Mouse (Mus musculus) heart, embryonic 11.5 days (tissue): ENCODE data around the gene Slc47a1. TPM values are rescaled to one million over a fixed set of nuclear protein-coding genes. Genes with fewer than 3 reads are reported as not detected.

Experiments
- ATAC-seq: fragments of 200-750 bp; cut with Nextera tagmentation; replicated peaks from 2 replicates; pipeline ENCODE4 v1.8.0; 2017; ENCODE audit warnings: moderate library complexity; ENCODE audit not compliant: insufficient number of reproducible peaks, low FRiP score, low TSS enrichment
- H3K27ac ChIP-seq: fragments of 300-500 bp; sonication (generic); 2 replicates; pipeline ENCODE4 v1.5.1; 2014; ENCODE audit warnings: mild to moderate bottlenecking, low read depth, low read length
- H3K27me3 ChIP-seq: fragments of 300-500 bp; sonication (generic); 2 replicates; pipeline ENCODE4 v1.6.1; 2014; ENCODE audit warnings: mild to moderate bottlenecking, low read length, mixed read lengths; ENCODE audit not compliant: control insufficient read depth, insufficient read depth
- H3K36me3 ChIP-seq: fragments of 300-500 bp; sonication (generic); 2 replicates; pipeline ENCODE4 v1.6.1; 2014; ENCODE audit warnings: mild to moderate bottlenecking, low read length, moderate library complexity, mixed read lengths; ENCODE audit not compliant: control insufficient read depth, insufficient read depth
- H3K4me1 ChIP-seq: fragments of 300-500 bp; sonication (generic); 2 replicates; pipeline ENCODE4 v1.6.1; 2014; ENCODE audit warnings: low read length; ENCODE audit not compliant: control insufficient read depth, insufficient read depth
- H3K4me2 ChIP-seq: fragments of 300-500 bp; sonication (generic); 2 replicates; pipeline ENCODE4 v1.6.1; 2014; ENCODE audit warnings: mild to moderate bottlenecking, moderate library complexity
- H3K4me3 ChIP-seq: fragments of 300-500 bp; sonication (generic); 2 replicates; pipeline ENCODE4 v1.5.1; 2014; ENCODE audit warnings: low read depth, low read length
- H3K9ac ChIP-seq: fragments of 300-500 bp; sonication (generic); 2 replicates; pipeline ENCODE4 v1.6.1; 2014; ENCODE audit warnings: mild to moderate bottlenecking, low read depth, low read length, moderate library complexity
- H3K9me3 ChIP-seq: fragments of 300-500 bp; sonication (generic); replicated peaks from 2 replicates; pipeline ENCODE4 v1.6.1; 2016; ENCODE audit warnings: low read length; ENCODE audit not compliant: control insufficient read depth
- WGBS: fragments of 180-500 bp; shearing (Covaris S2); extraction: QIAGEN DNeasy Blood & Tissue Kit; methylation state at CpG from one replicate; pipeline ENCODE4 v1.1.7; 2014; ENCODE audit not compliant: insufficient replicate concordance; 5-methylcytosine and 5-hydroxymethylcytosine counted together
- polyA plus RNA-seq: library from polyadenylated mRNA; unstranded; fragments of >200 nt; fragmentation: Nextera tagmentation; extraction: Ambion mirVana; gene quantifications from 2 replicates; pipeline ENCODE4 v1.2.1, GENCODE M21; 2014

Gene Slc47a1
- polyA plus RNA-seq, 1 experiment from 2014 or later: 20.2 TPM

DNA sequence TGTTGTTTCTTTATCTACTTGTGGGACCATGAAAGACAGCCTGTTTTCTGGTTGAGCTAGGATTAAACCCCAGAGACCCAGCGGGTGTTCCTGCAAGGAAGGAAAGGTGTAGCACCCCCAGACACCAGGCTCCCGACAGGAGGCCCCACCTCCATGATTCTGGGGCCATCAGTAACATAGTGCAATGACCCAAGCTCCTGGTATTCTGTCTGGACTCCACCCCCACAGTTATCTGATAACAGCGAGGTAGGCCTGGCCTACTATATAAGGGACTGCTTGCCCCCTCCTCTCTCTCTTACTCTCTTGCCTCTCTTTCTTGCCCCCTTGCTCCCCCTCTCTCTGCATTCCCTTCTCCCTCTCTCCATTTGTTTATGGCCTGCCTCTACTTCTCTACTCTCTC is 77.9 kb downstream of the Slc47a1 start:
- WGBS: 43% methylated on average over 3 of the region's 3 CpGs
- H3K27me3 ChIP-seq: no peaks in the 10 kb centered on the region
- no peaks in the 10 kb centered on the region for H3K9me3 ChIP-seq
- H3K4me3 ChIP-seq: no peak overlapping the region
- no peak overlapping the region for H3K27ac ChIP-seq
- H3K9ac ChIP-seq: no peak overlapping the region; the same call in 1 of the 2 replicates
- 0 out of 2 replicates have a peak, but pooled peaks cover 6% of the 10 kb centered on the region for H3K4me1 ChIP-seq
- ATAC-seq: no peak
- H3K36me3 ChIP-seq: no peaks in the 10 kb centered on the region
- peak overlapping the region; percentile 25; the same call in 1 of the 2 replicates for H3K4me2 ChIP-seq

DNA sequence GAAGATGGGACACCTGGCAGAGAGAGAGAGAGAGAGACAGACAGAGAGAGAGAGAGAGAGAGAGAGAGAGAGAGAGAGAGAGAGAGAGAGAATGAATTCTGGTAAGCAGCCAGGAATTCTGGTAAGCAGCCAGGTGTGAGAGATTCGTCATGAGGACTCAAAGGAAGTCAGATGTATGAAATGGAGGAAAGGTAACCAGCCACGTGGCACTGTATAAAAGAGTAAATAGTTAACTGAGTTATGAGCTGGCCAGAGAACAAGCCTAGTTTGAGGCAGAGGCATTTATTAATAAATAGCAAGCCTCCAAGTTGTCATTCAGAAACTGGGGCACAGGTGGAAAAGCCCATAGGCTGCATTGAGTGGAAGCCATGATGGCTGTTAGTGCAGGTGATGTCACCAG is 80.2 kb downstream of the Slc47a1 start:
- ATAC-seq: no peak
- Histone ChIP-seq H3K27ac (no peak overlapping the region), H3K4me3 (no peak overlapping the region), H3K4me1 (0 out of 2 replicates have a peak, but pooled peaks cover 6% of the 10 kb centered on the region), H3K27me3 (no peaks in the 10 kb centered on the region), H3K36me3 (no peaks in the 10 kb centered on the region), H3K9ac (no peak overlapping the region), H3K4me2 (no peak overlapping the region), H3K9me3 (no peaks in the 10 kb centered on the region)
- WGBS: 78% methylated on average over 2 of the region's 2 CpGs

DNA sequence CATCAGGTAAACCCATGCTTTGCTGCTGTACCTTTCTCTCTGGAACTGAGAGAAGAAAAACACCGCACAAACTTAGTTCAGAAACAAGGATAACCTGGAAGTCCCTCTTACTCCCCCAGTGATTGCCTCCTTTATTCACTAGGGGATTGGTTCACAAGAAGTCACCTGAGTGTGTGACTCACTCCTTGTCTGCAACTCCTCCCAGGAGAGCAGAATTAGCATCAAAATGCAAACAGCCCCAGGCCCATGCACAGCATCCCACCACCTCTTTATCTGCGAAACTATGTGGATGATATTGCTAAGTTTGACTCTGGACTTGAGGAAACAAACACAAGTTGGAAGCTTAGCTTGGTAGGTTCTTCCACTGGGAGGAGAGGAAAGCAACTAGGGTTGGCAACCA is 80.8 kb downstream of the Slc47a1 start:
- no peaks in the 10 kb centered on the region for H3K36me3 ChIP-seq
- no peak for ATAC-seq
- H3K9ac ChIP-seq: no peak overlapping the region
- H3K27me3 ChIP-seq: no peaks in the 10 kb centered on the region
- H3K4me2 ChIP-seq: no peak overlapping the region
- no peak overlapping the region for H3K27ac ChIP-seq
- H3K9me3 ChIP-seq: no peaks in the 10 kb centered on the region
- 0 out of 2 replicates have a peak, but pooled peaks cover 6% of the 10 kb centered on the region for H3K4me1 ChIP-seq
- no peak overlapping the region for H3K4me3 ChIP-seq
- WGBS: 66% methylated on average over 2 of the region's 2 CpGs

DNA sequence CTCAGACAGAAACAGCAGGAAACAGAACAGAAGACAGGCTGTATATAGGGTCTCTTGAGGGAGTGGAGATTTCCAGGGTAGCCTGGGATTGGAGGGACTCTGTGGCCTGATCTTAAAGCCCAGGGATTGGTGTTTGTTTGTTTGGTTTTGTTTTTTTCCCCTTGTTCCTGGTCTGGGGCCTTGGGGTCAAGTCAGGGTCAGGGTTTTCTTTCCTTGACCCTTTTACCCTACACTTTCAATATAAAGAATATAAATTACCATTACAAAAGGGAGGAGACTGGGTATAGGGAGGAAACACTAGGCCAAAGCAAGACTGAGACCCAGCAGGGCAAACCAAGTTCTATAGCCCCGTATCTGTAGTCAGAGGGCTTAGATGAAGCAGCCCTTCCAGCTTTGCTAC is 81.6 kb downstream of the Slc47a1 start:
- Histone ChIP-seq H3K27ac (no peak overlapping the region), H3K4me2 (no peak overlapping the region), H3K4me3 (no peak overlapping the region), H3K9ac (no peak overlapping the region), H3K27me3 (no peaks in the 10 kb centered on the region), H3K36me3 (no peaks in the 10 kb centered on the region), H3K4me1 (0 out of 2 replicates have a peak, but pooled peaks cover 6% of the 10 kb centered on the region), H3K9me3 (no peaks in the 10 kb centered on the region)
- ATAC-seq: no peak
- 56% methylated on average over 1 of the region's 1 CpGs for WGBS

DNA sequence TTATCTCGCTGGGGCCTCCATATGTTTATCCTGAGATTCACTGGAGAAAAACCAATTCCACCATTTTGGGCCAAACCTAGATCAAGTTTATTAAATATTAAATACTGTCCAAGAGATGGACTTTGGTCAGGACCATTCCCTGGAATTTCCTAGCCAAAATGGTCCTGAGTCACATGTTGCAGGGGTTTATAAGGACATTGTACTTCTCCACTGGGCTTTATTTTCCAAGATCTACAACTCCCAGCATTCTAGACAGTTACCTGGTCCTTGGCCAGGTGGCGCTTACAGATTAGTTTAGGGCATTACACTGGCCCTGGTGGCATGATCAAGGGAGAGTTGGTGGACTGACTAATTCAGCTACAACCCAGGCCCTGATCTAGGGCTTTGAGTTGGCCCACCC is 82.6 kb downstream of the Slc47a1 start:
- Histone ChIP-seq H3K27ac (no peak overlapping the region), H3K27me3 (no peaks in the 10 kb centered on the region), H3K9ac (no peak overlapping the region), H3K9me3 (no peaks in the 10 kb centered on the region), H3K4me2 (no peak overlapping the region), H3K36me3 (no peaks in the 10 kb centered on the region), H3K4me3 (no peak overlapping the region), H3K4me1 (0 out of 2 replicates have a peak, but pooled peaks cover 3% of the 10 kb centered on the region)
- ATAC-seq: no peak
- 73% methylated on average over 2 of the region's 2 CpGs for WGBS

DNA sequence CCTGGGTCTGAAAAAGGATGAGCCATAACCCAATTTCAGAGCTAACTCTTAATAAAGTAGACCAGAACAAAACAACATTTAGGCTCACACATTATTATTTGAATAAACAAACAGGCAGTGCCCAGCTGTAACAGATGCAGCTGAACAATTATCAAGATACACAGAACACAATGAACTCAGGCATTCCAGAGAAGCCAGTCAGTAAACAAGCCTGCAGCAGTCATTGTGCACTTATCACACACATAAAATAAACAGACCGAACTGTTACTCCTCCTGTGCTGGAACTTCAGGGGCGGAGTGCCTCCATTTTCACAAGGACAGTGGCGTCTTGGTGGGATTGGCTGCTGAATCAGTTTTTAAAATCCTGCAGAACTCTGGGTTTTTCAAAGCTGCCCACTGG is 83.7 kb downstream of the Slc47a1 start:
- no peak for ATAC-seq
- Histone ChIP-seq H3K9me3 (no peaks in the 10 kb centered on the region), H3K9ac (no peak overlapping the region), H3K36me3 (no peaks in the 10 kb centered on the region), H3K4me2 (no peak overlapping the region), H3K4me1 (no peaks in the 10 kb centered on the region), H3K4me3 (no peak overlapping the region), H3K27ac (no peak overlapping the region), H3K27me3 (no peaks in the 10 kb centered on the region)
- 46% methylated on average over 3 of the region's 3 CpGs for WGBS

Other genes with a start within 250 kb of the Slc47a1 start
- 95.0 and 111 TPM in 2 replicates for gene Usp22, start 203.3 kb downstream of the Slc47a1 start, polyA plus RNA-seq
- not detected in 2 replicates for gene Aldh3a1, start 170.8 kb downstream of the Slc47a1 start, polyA plus RNA-seq
- gene Aldh3a2, start 110.9 kb downstream of the Slc47a1 start, polyA plus RNA-seq: 26.1 and 33.5 TPM in 2 replicates
- gene Slc47a2, start 35.5 kb downstream of the Slc47a1 start, polyA plus RNA-seq: 0.19 TPM in 1 of 2 replicates, not detected in the other
- gene Rnf112, start 75.8 kb upstream of the Slc47a1 start, polyA plus RNA-seq: 0.09 TPM in 1 of 2 replicates, not detected in the other
- 57.6 and 58.4 TPM in 2 replicates for gene Mfap4, start 107.1 kb upstream of the Slc47a1 start, polyA plus RNA-seq
- gene Mapk7, start 116.1 kb upstream of the Slc47a1 start, polyA plus RNA-seq: 22.3 and 25.8 TPM in 2 replicates
- gene B9d1, start 126.8 kb upstream of the Slc47a1 start, polyA plus RNA-seq: 13.3 and 14.5 TPM in 2 replicates
- 23.3 and 23.7 TPM in 2 replicates for gene Epn2, start 201.3 kb upstream of the Slc47a1 start, polyA plus RNA-seq